Mouse (Mus musculus) hindbrain, embryonic 11.5 days (tissue): Measurements from ENCODE around the gene Olfr482. TPM values are rescaled to one million over a fixed set of nuclear protein-coding genes. Genes with fewer than 3 reads are reported as not detected.

ENCODE experiments used
- polyA plus RNA-seq: library from polyadenylated mRNA; unstranded; fragments of >200 nt; fragmentation: Nextera tagmentation; extraction: Ambion mirVana; gene quantifications from 2 replicates; pipeline ENCODE4 v1.2.1, GENCODE M21; 2014

The Olfr482 gene
- polyA plus RNA-seq, 1 experiment from 2014 or later, result not detected

Other genes starting within 250 kb of the Olfr482 start
- not detected in 2 replicates for gene Olfr472, start 199.7 kb downstream of the Olfr482 start, polyA plus RNA-seq
- gene Olfr473, start 167.1 kb downstream of the Olfr482 start, polyA plus RNA-seq, result not detected in 2 replicates
- not detected in 2 replicates for gene Olfr474, start 142.9 kb downstream of the Olfr482 start, polyA plus RNA-seq
- gene Olfr476, start 132.8 kb downstream of the Olfr482 start, polyA plus RNA-seq, result not detected in 2 replicates
- not detected in 2 replicates for gene Olfr477, start 110.9 kb downstream of the Olfr482 start, polyA plus RNA-seq
- not detected in 2 replicates for gene Olfr478, start 63.6 kb downstream of the Olfr482 start, polyA plus RNA-seq
- gene Olfr479, start 46.9 kb downstream of the Olfr482 start, polyA plus RNA-seq, result not detected in 2 replicates
- gene Olfr480, start 30.2 kb downstream of the Olfr482 start, polyA plus RNA-seq, result not detected in 2 replicates
- gene Olfr481, start 17.7 kb downstream of the Olfr482 start, polyA plus RNA-seq, result not detected in 2 replicates
- not detected in 2 replicates for gene Olfr483, start 3.3 kb upstream of the Olfr482 start, polyA plus RNA-seq
- gene Olfr484, start 29.9 kb upstream of the Olfr482 start, polyA plus RNA-seq, result not detected in 2 replicates
- not detected in 2 replicates for gene Olfr485, start 62.3 kb upstream of the Olfr482 start, polyA plus RNA-seq
- not detected in 2 replicates for gene Olfr486, start 75.2 kb upstream of the Olfr482 start, polyA plus RNA-seq
- not detected in 2 replicates for gene Olfr487, start 117.0 kb upstream of the Olfr482 start, polyA plus RNA-seq
- not detected in 2 replicates for gene Olfr488, start 160.8 kb upstream of the Olfr482 start, polyA plus RNA-seq
- not detected in 2 replicates for gene Olfr490, start 191.3 kb upstream of the Olfr482 start, polyA plus RNA-seq
- gene Olfr491, start 215.9 kb upstream of the Olfr482 start, polyA plus RNA-seq, result not detected in 2 replicates
- not detected in 2 replicates for gene Olfr492, start 226.1 kb upstream of the Olfr482 start, polyA plus RNA-seq
- gene Olfr493, start 249.4 kb upstream of the Olfr482 start, polyA plus RNA-seq, result not detected in 2 replicates